Mouse (Mus musculus): ENCODE measurements at regions not wholly inside any gene's neighbourhood (a gene's known extent, or its start where the extent isn't known, plus 50 kb on each side); places are given as distances from the start of the nearest gene placed in this dataset.
A peak's percentile ranks its signal among the peaks of the same experiment; 100 is the strongest.

DNA sequence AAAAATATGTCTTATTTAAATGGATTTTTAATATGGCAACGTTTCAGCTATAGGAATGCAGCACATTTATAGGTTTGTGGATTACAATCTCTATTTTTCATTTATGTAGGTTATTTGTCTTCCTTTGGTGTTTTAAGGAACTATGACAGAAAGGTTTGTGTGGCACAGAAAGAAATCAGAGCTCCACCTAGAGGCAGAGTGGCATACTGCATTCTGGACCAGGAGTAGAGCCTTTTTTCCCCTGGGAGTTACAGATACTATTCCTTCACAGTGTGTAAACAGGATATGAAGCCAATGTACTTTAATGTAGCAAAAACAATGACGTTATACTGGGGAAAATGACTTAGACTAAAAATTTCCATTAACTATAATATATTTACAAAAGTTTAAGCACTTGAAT is 94.9 kb upstream of the St8sia4 start:
- DNase-seq = peak; percentile 85

DNA sequence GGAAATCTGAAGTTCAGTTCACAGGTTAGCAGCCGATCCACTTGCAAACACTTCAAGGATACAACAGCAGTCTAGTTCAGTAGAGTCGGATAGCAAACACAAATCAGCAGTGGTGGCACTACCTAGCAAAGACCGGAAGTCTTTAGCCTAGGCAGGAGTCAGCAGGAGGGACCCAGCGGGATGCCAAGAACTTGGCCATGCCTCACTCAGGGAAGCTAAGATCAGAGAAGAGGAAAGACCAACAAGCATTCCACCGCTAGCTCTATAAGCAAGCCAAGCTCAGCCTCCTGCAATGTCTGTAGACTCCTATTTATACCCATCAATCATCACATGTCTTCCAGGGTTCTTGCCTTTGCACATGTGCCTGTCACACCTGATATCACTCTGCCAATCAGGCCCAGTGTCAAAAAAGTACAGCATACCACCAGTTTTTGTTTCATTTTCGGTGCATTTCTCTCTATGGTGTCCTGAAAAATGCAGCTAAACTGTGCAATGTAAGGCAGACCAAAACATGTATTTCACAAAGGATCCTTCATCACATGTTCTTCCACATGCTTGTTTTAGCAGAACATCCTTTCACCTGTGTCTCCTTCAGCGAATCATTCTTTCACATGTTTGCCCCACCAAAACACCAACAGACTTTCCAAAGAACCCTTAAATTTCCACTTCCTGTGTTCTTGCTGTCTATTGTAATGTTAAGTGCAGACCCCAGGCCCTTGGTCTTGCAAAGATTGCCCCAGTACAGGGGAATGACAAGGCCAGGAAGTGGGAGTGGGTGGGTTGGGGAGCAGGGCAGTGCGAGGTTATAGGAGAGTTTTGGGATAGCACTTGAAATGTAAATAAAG is 86.9 kb upstream of the St8sia4 start:
- no peak for DNase-seq

DNA sequence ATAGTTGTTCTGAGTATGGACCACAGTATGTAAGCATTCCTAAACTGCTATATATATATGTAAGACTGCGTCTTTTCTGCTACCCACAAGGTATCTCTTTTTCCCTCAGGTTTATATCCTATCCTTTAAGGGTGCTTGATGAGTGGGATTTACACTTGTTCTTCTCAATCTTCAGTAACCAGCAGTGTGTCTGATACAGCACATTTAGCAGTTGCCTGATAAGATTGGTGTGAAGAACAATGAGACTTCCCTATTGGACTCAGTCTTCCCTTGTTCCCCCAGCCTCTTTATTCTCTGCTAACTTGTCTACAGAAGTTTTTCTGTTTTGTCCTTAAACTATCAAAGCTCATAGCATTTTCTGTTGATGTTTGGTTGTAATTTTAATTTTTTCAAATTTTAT is 86.1 kb upstream of the St8sia4 start:
- DNase-seq = no peak

DNA sequence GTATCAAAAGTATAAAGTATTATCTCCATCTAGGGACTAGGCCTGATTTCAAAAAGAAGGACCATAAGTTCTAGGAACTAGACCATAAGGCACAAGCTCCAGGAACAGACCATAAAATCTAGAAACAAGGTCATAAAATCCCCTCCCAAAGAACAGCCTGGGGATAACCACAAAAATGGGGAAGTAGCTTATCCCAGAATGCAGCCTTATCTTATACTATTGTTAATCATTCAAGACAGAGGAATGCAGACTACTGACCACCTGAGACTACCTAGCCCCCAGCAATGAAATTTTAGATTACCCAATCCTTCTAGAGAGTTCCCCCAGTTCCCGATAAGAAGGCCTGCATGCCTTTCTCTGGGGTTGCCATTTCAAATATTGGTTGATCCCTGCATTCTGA is 81.6 kb upstream of the St8sia4 start:
- no peak for DNase-seq

DNA sequence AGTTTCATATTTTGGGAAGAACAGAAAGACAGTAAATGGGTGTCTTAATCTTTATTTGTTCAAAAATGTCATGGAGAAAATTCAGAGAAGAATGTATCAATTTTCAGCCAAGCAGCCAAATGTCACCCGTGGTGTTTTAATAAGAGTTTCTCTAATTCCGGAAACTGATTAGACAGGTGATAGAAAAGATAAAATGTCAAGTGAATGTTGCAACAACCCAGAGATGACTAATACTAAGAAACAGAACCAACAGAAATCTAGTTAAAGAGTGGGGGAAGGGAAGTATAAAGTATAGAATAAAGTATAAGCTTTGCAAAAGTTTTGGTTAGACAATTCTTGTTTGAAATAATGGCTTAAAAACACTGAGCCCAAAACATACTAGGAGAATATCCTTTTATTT is 79.9 kb upstream of the St8sia4 start:
- no peak for DNase-seq

DNA sequence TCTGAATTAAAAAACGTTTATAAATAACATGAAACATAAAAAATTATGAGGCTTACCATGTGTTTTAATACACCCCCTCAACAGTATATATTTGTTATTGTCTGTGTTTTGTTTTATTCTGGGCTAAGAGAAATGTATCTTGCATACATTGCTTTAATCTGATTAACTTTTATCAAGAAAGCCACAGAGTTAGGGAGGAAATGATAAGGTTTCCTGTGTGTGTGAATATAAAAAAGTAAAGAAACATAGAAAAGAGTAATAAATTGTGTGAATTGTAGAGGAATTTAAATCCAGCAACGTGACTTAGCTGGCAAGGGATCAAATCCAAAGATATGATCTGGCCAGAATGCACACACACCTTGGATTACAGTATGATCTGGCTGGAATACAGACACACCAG is 77.1 kb upstream of the St8sia4 start:
- no peak for DNase-seq

DNA sequence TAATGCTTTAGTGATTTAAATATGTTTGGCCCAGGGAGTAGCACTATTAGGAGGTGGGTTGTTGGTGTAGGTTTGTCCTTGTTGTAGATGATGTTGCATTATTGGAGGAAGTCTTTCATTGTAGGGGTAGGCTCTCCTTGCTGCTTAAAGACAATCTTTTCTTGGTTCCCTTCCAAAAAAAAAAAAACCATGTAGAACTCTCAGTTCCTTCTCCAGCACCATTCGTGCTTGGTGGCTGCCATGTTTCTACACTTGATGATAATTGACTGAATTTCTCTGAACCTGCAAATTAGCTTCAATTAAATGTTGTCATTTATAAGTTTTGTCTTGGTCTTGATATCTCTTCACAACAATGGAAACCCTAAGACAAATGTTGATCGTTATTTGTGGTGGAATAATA is 76.0 kb upstream of the St8sia4 start:
- no peak for DNase-seq

DNA sequence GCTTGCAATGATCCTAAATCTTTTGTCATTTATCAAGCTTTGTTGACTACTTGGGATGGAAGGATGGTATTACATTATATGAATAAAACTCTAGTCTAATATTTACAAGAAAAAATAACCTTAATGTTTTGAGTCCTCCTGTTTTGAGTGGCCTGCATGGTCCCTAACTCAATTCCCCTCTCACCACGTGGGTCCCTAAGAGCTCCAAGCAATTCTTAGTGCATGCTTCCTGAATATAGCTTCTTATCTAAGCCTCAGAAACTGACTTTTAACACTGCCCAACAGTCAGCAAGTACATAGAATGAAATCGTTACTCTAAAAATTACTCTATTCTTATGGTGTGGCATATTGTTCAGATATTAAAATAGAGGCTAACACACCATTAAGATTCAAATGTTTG is 52.1 kb upstream of the St8sia4 start:
- no peak for DNase-seq

DNA sequence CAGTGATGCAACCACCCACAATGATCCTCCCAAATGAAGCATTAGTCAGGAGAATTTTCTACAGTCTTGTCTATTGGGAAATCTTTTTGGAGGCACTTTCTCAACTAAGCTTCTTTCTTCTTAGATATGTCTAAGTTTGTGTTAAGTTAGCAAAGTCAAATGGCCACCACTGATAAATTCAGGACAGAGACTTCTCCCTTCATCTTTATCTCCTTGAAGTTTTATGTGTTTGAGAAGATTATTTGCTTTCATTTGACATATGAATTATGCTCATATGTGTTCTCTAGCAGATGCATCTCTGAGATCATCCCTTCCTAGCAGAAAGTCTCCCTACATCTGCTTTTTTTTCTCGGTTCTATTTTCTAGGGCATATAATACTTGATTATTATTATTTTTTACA is 51.4 kb upstream of the St8sia4 start:
- no peak for DNase-seq
